ENCODE assay signal across 9 mouse cellular contexts in genomic region chr2:161499097-161499899, GRCm38 (mm10).
DNase-seq lines count a peak whose midpoint lies in the region; ATAC-seq and TF ChIP-seq lines count a peak whose summit lies in the region.
"Had no signal": no experiment of that assay in that cellular context is flagged by ENCODE, and none has a peak within 500 bp of the region (broad histone marks: within the 10 kb centered on the region; RNA-seq: fewer than 3 reads in every experiment).

No protein-coding gene starts in this region.

- H3K4me1 ChIP-seq in kidney, embryonic 14.5 days (ENCODE audit: control insufficient read depth, insufficient read depth, low read length) = no peaks in the 10 kb centered on the region
- peaks cover 17% of the 10 kb centered on the region for H3K4me1 ChIP-seq in embryonic facial prominence, embryonic 10.5 days
- no peaks in the 10 kb centered on the region for H3K4me1 ChIP-seq in hindbrain, postnatal 0 days (ENCODE audit: insufficient read depth, low read length)
- H3K4me1 ChIP-seq in neural tube, embryonic 13.5 days (replicated peaks) = peaks cover 15% of the 10 kb centered on the region

- H3K4me2 ChIP-seq in kidney, embryonic 14.5 days (replicated peaks; ENCODE audit: low read depth, low read length) = peak overlapping the region; percentile 34
- H3K4me2 ChIP-seq in hindbrain, postnatal 0 days (ENCODE audit: low read depth, low read length) = peak overlapping the region; percentile 59
- H3K4me2 ChIP-seq in neural tube, embryonic 13.5 days = peak overlapping the region; percentile 54

- H3K36me3 ChIP-seq in kidney, embryonic 14.5 days (ENCODE audit: control insufficient read depth, insufficient read depth, low read length) = no peaks in the 10 kb centered on the region
- no peaks in the 10 kb centered on the region for H3K36me3 ChIP-seq in embryonic facial prominence, embryonic 10.5 days (replicated peaks)
- no peaks in the 10 kb centered on the region for H3K36me3 ChIP-seq in hindbrain, postnatal 0 days (ENCODE audit: insufficient read depth, low read length)
- no peaks in the 10 kb centered on the region for H3K36me3 ChIP-seq in neural tube, embryonic 13.5 days

- peak overlapping the region; percentile 18 for H3K4me3 ChIP-seq in kidney, embryonic 14.5 days (ENCODE audit: low read length)
- peak overlapping the region; percentile 50 for H3K4me3 ChIP-seq in embryonic facial prominence, embryonic 10.5 days
- H3K4me3 ChIP-seq in hindbrain, postnatal 0 days (ENCODE audit: low read length) = peak overlapping the region; percentile 29
- peak overlapping the region; percentile 26 for H3K4me3 ChIP-seq in neural tube, embryonic 13.5 days

- no peak overlapping the region for H3K27ac ChIP-seq in kidney, embryonic 14.5 days (ENCODE audit: low read depth, low read length)
- H3K27ac ChIP-seq in embryonic facial prominence, embryonic 10.5 days (replicated peaks) = no peak overlapping the region
- H3K27ac ChIP-seq in hindbrain, postnatal 0 days = peak overlapping the region; percentile 41; the same call in 1 of the 2 replicates
- H3K27ac ChIP-seq in neural tube, embryonic 13.5 days (replicated peaks) = no peak overlapping the region

- TF ChIP-seq CTCF in hindbrain, postnatal 0 days (IDR thresholded peaks at IDR 0.05; ENCODE audit: low read depth) = no peak

- DNase-seq in kidney, adult 18-20 months = no peak
- DNase-seq in embryonic facial prominence, embryonic 10.5 days (ENCODE audit: low spot score) = peak; percentile 39
- peak; percentile 52 for DNase-seq in hindbrain, postnatal 0 days (ENCODE audit: low spot score)
- DNase-seq in gastrocnemius, postnatal 25 days = no peak
- no peak for DNase-seq in cerebellum, postnatal 36 days
- no peak for DNase-seq in ovary, postnatal 10 days (ENCODE audit: low spot score)

- 12% methylated on average over 13 of the region's 13 CpGs for WGBS in kidney, embryonic 14.5 days
- WGBS in embryonic facial prominence, embryonic 10.5 days = 5% methylated on average over 13 of the region's 13 CpGs
- WGBS in hindbrain, postnatal 0 days = 7% methylated on average over 13 of the region's 13 CpGs
- 9% methylated on average over 13 of the region's 13 CpGs for WGBS in neural tube, embryonic 13.5 days

- no peaks in the 10 kb centered on the region for H3K27me3 ChIP-seq in kidney, embryonic 14.5 days (ENCODE audit: control insufficient read depth, insufficient read depth, low read length)
- H3K27me3 ChIP-seq in embryonic facial prominence, embryonic 10.5 days (replicated peaks; ENCODE audit: low read depth, poor library complexity, severe bottlenecking) = no peaks in the 10 kb centered on the region
- H3K27me3 ChIP-seq in hindbrain, postnatal 0 days (ENCODE audit: insufficient read depth, low read length) = no peaks in the 10 kb centered on the region
- H3K27me3 ChIP-seq in neural tube, embryonic 13.5 days = no peaks in the 10 kb centered on the region

- no peaks in the 10 kb centered on the region for H3K9me3 ChIP-seq in kidney, embryonic 14.5 days (ENCODE audit: control insufficient read depth, low read length)
- H3K9me3 ChIP-seq in embryonic facial prominence, embryonic 10.5 days = no peaks in the 10 kb centered on the region
- no peaks in the 10 kb centered on the region for H3K9me3 ChIP-seq in hindbrain, postnatal 0 days (ENCODE audit: low read length)
- H3K9me3 ChIP-seq in neural tube, embryonic 13.5 days = no peaks in the 10 kb centered on the region

- H3K9ac ChIP-seq in kidney, embryonic 14.5 days (ENCODE audit: low read depth, low read length) = no peak overlapping the region
- H3K9ac ChIP-seq in hindbrain, postnatal 0 days (replicated peaks; ENCODE audit: low read length) = 0 out of 2 replicates have a peak overlapping the region, but pooled peaks have one; percentile 38
- peak overlapping the region; percentile 48; the same call in 1 of the 2 replicates for H3K9ac ChIP-seq in neural tube, embryonic 13.5 days

- no peak for ATAC-seq in kidney, embryonic 14.5 days (ENCODE audit: low FRiP score, low TSS enrichment)
- ATAC-seq in hindbrain, postnatal 0 days = 0 out of 2 replicates have a peak, but pooled peaks have one; percentile 27
- ATAC-seq in neural tube, embryonic 13.5 days (ENCODE audit: low read depth) = no peak
- ATAC-seq: inflammation-experienced regulatory T-cells, adult 6 months had no signal

Comparison
In these comparisons a context has a peak if more than half of its experiments do, and no peak if none do; other contexts are left out.
1. DNase-seq: peak in embryonic facial prominence, embryonic 10.5 days (single experiment) and hindbrain, postnatal 0 days (single experiment); none in kidney, adult 18-20 months (single experiment), gastrocnemius, postnatal 25 days (single experiment), cerebellum, postnatal 36 days (0 of 2) and ovary, postnatal 10 days (single experiment).
2. Peak in every context shown above with its lines, with median percentiles within 50 percentile points of each other: H3K4me2 ChIP-seq and H3K4me3 ChIP-seq.